Mouse (Mus musculus): ENCODE measurements at regions not wholly inside any gene's neighbourhood (a gene's known extent, or its start where the extent isn't known, plus 50 kb on each side); places are given as distances from the start of the nearest gene placed in this dataset.

GRCm38 (mm10) chr12:77785647-77786046 is 408.4 kb upstream of the Gm6657 start:
- TF ChIP-seq CTCF (IDR thresholded peaks at IDR 0.05; ENCODE audit: low read depth, low read length) (no peak), TAL1 (conservative IDR thresholded peaks at IDR 0.05; ENCODE audit: low read depth, low read length) (no peak), POLR2AphosphoS5 (IDR thresholded peaks at IDR 0.05; ENCODE audit: insufficient replicate concordance, low read depth, low read length) (no peak), GATA1 (IDR thresholded peaks at IDR 0.05; ENCODE audit: borderline replicate concordance, low read length) (no peak)
